Mouse (Mus musculus) midbrain, embryonic 12.5 days (tissue): ENCODE data around the gene Gm8271. TPM values are rescaled to one million over a fixed set of nuclear protein-coding genes. Genes with fewer than 3 reads are reported as not detected.
"Not testable (repeated sequence)": the region's sequence is repeated elsewhere in the genome, so short reads cannot be mapped to it uniquely, and the experiment has no call there.

Source experiments
- ATAC-seq: fragments of 200-750 bp; cut with Nextera tagmentation; 2 replicates; pipeline ENCODE4 v1.8.0; 2017; ENCODE audit warnings: low read depth, moderate TSS enrichment, moderate library complexity; ENCODE audit not compliant: low FRiP score
- H3K27ac ChIP-seq: fragments of 300-500 bp; sonication (generic); replicated peaks from 2 replicates; pipeline ENCODE4 v1.5.1; 2016; ENCODE audit warnings: mild to moderate bottlenecking
- H3K27me3 ChIP-seq: fragments of 300-500 bp; sonication (generic); 2 replicates; pipeline ENCODE4 v1.6.1; 2016; ENCODE audit warnings: mild to moderate bottlenecking
- H3K36me3 ChIP-seq: fragments of 300-500 bp; sonication (generic); 2 replicates; pipeline ENCODE4 v1.6.1; 2016
- H3K4me1 ChIP-seq: fragments of 300-500 bp; sonication (generic); 2 replicates; pipeline ENCODE4 v1.6.1; 2016
- H3K4me2 ChIP-seq: fragments of 300-500 bp; sonication (generic); replicated peaks from 2 replicates; pipeline ENCODE4 v1.6.1; 2016; ENCODE audit warnings: mild to moderate bottlenecking, moderate library complexity
- H3K4me3 ChIP-seq: fragments of 300-500 bp; sonication (generic); 2 replicates; pipeline ENCODE4 v1.5.1; 2016; ENCODE audit warnings: mild to moderate bottlenecking
- H3K9ac ChIP-seq: fragments of 300-500 bp; sonication (generic); replicated peaks from 2 replicates; pipeline ENCODE4 v1.6.1; 2016; ENCODE audit warnings: mild to moderate bottlenecking, moderate library complexity
- H3K9me3 ChIP-seq: fragments of 300-500 bp; sonication (generic); 2 replicates; pipeline ENCODE4 v1.6.1; 2016; ENCODE audit warnings: mild to moderate bottlenecking
- WGBS: fragments of 180-500 bp; shearing (Covaris S2); methylation state at CpG from one replicate; pipeline ENCODE4 v1.1.7; 2016; 5-methylcytosine and 5-hydroxymethylcytosine counted together
- polyA plus RNA-seq: library from polyadenylated mRNA; unstranded; fragments of >200 nt; fragmentation: Nextera tagmentation; extraction: Ambion mirVana; gene quantifications from 2 replicates; pipeline ENCODE4 v1.2.1, GENCODE M21; 2016

Gene Gm8271
- not detected in 2 replicates for polyA plus RNA-seq

DNA sequence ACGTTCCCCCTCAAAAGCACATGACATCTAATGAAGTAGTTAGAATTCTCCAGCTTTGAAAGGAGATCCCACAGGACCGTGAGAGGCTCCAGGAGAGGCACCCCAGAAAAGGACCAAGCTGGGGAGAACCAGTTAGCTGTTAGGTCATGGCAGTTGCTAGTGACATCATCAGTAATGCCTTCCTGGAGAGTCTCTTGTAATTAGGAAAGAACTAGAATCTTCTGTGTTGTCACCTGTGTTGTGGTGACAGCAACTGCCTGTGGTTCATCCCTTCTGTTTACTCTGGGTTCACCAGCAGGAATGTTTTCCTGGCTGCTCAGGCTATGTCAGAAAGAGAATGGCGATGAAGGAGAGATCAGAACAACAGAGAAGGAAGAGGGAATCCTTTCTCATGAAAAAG, at the start of gene Gm8271:
Gene Gm8271 (plus strand): TSS at position 301 of the 400 bp plus-strand sequence.
- not testable (repeated sequence) for H3K9ac ChIP-seq, H3K27ac ChIP-seq, H3K36me3 ChIP-seq, H3K4me2 ChIP-seq, H3K9me3 ChIP-seq, ATAC-seq, H3K4me1 ChIP-seq, H3K27me3 ChIP-seq, H3K4me3 ChIP-seq
- no CpG with 5 or more reads among the region's 3 CpGs for WGBS

DNA sequence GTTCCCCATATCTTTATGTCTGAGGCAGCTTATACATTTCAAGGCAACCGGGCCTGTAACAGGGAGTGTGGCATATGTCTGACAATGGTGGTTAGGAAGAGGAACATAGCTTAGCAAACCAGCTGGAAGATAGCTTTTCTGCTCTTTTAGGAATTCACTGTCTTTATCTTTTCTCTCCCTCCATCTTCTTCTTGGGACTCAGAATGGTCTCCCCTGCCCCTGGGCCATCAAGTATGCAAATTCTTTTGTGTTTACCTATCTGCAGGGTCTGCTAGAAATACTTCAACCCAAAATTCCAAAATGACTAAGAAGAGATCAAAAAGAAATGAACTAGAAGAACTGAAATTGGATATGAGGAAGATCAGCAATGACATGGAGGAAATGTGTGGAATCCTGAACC, 21.4 kb upstream of the Gm8271 start, which contains the start of gene Gm3317:
Gene Gm3317 (plus strand): TSS at position 301 of the 400 bp plus-strand sequence.
- not testable (repeated sequence) for ATAC-seq, H3K9me3 ChIP-seq, H3K4me1 ChIP-seq, H3K27ac ChIP-seq, H3K4me3 ChIP-seq, H3K9ac ChIP-seq, H3K36me3 ChIP-seq, H3K27me3 ChIP-seq, H3K4me2 ChIP-seq
- no CpG with 5 or more reads among the region's 1 CpGs for WGBS

Other genes starting within 250 kb of the Gm8271 start
- gene Gm8297, start 201.9 kb upstream of the Gm8271 start, polyA plus RNA-seq, result not detected in 2 replicates
- not detected in 2 replicates for gene Gm3298, start 169.9 kb upstream of the Gm8271 start, polyA plus RNA-seq
- gene 4930555G01Rik, start 135.2 kb upstream of the Gm8271 start, polyA plus RNA-seq, result not detected in 2 replicates
- 3.0 and 3.5 TPM in 2 replicates for gene Gm8281, start 114.8 kb upstream of the Gm8271 start, polyA plus RNA-seq
- gene Gm8279, start 54.3 kb upstream of the Gm8271 start, polyA plus RNA-seq, result not detected in 2 replicates
- gene Gm3317, start 21.3 kb upstream of the Gm8271 start, polyA plus RNA-seq, result not detected in 2 replicates
- not detected in 2 replicates for gene Gm3526, start 74.8 kb downstream of the Gm8271 start, polyA plus RNA-seq
- not detected in 2 replicates for gene Gm3542, start 149.1 kb downstream of the Gm8271 start, polyA plus RNA-seq
- gene Gm3500, start 203.3 kb downstream of the Gm8271 start, polyA plus RNA-seq, result 0.46 TPM in 1 of 2 replicates, not detected in the other